Mouse (Mus musculus): ENCODE results near the gene Slc25a5.

The Slc25a5 gene

DNA sequence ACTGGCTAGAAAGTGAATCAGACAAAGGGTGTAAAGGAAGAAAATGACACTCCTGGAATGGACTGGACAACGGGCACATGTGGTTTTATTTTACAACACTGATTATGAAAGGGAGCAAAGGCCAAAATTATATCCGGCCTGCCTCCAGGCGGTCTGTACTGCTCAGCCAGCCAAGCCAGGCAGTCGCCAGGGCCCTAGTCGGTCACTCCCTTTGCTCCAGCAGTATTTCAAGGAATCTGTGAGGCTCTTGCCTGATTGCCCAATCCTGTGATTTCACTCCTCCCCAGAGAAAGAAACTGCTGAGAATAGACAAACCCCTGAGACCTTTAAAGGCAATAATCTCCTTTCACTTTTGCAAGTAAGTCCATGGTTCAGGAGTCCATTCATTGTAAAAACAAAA is 8.7 kb downstream of the Slc25a5 start:
- DNase-seq, result no peak

DNA sequence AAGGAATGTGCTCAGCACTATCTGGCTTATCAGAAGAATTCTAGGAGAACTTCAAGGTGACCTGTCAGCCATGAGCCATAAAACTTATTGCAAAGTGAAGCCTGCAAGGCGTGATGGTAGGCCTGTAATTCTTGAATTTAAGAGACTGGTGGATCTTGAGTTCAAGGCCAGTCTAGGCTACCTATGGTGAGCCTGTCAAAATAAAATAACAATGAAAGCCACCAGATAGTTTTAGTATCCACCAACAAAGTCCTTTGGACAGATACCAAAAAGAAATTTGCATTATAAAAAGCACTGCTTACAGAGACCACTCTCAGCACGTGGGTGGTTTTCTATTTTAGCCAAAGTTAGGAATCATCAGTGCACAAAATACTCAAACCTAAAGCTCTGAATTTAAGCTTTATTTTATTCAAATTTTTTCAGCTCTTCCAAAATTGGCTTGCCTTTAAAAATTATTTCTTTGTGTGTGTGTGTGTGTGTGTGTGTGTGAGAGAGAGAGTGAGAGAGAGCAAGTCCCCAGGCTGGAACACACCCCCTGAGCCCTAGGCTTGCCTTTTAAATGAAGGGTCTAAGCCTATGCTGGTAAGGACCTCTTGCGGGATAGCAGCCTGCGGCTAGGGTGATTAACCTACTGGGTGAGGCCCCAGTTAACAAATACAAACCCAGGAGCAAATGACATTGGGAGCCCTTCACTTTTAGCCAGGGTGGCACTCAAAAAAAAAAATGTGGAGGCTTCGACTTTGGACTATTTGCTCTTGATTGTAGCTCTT is 10.2 kb downstream of the Slc25a5 start:
- DNase-seq, result no peak

DNA sequence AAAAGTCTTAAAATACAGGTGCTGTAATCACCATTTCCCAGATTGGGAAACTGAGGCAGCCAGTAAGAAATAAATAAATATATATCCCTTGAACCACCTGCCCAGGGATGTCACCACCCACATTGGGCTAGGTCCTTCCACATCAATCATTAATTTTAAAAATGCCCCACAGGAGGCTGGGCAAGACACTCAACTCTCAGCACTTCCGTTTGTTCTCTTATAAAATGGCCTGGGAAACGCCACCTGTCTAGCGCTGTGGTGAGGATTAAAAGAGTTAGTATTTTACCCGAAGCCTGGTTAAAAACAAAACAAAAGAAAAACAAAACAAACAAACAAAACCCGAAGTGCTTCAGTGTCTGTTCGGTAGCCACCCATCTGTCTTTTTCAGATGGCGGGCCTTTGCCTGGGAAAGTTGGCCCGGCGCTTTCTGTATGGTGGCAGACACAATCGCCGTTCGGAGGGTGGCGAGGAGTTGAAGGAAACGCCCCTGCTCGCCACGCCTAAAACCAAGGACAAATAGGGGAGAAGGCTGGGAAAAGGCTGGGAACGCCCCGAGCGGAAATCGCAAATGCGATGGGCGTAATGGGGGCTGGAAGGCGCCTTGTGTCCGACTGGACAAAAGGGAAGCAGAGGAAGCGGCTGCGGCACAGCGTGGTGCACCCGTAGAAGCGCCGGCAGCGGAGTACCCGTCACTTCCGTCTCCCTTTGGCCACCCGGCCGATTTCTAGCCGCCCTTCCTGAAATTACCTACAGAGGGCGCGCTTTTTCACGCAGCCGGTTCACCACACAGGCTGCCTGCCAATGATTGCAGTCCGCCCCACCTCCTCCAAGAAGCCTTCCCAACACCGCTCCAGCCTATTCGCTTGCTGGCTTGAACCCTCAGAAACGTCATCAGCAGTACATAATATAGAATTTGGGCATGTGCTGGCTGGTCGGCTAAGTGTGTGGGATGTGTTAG is 12.2 kb downstream of the Slc25a5 start:
- peak; percentile 86 for DNase-seq

- DNase-seq, result no peak
These were observed 12.8 kb downstream of the Slc25a5 start for GRCm38 (mm10) chrX:36808318-36808683.

GRCm38 (mm10) chrX:36811377-36811776 is 15.9 kb downstream of the Slc25a5 start:
- DNase-seq, result no peak

DNA sequence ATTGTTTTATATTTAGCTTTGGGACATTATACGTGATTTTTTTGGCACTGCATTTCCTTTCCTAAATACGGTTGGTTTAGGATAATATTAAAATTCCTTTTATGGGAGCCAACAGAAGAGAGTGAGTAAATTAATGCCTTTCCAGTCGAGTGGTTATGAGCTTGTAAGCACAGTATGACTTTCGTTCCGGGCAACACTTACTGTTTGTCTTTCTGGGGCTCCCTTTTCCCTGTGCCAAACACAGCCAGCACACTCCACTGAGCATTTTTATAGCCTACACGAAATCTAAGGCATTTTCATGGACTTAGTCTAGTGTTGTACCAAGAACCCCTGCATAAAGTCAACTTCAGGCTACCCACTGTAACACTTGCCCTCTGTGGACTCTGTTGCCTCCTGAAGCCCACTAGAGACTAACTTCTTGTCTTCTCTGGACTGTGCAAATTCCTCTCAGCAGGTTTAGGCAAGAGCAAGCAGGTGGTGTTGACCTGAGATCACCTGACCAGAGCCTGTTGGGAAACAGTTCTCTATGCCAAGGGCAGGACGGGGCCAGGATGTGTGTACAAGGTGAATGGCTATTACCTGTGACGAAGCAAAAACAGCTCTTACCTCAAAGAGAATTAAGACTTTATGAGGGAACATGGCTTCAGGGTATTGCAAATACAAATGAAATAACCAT is 18.8 kb downstream of the Slc25a5 start:
- no peak for DNase-seq

GRCm38 (mm10) chrX:36815022-36815421 is 19.6 kb downstream of the Slc25a5 start:
- DNase-seq, result no peak

GRCm38 (mm10) chrX:36815439-36815838 is 20.0 kb downstream of the Slc25a5 start:
- DNase-seq, result no peak

- DNase-seq, result no peak
These were observed 21.0 kb downstream of the Slc25a5 start for GRCm38 (mm10) chrX:36816368-36816899.

- no peak for DNase-seq
These were observed 21.5 kb downstream of the Slc25a5 start for GRCm38 (mm10) chrX:36816953-36817441.

DNA sequence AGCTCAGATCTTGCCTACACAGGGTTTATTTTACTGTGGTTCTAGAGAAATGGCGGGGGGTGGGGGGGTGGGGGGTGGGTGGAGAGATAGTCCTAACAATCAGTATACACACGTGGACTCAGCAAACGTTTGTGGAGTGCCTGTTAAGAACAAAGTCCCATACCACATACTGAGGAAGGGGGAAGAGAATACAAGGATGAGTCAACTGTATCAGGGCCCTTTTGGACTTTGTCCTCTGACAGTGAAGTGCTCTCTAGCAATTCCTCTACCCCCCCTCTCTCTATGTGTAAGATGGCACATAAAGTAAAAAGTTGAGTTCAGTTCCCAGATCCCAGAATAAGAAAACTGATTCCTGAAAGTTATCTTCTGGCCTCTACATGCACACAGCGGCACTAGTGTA is 24.1 kb downstream of the Slc25a5 start:
- DNase-seq, result no peak

DNA sequence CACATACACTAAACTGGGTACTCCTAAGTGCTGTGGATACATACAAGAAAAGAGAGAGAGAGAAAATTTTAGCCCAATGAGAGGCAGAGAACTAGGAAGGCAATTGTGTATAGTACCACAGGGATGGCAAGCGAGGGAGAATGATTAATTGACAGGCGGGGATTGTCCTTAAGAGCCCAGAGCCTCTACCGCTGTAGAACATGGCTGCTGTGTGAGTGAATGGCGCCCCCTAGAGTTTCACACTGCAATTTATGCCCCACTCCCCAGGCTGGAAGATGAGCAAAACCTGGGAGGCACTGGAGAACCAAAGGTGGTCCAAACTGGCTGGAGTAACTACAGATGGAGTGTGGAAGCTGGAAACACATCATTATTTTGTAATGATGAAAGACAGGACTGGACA is 24.8 kb downstream of the Slc25a5 start:
- no peak for DNase-seq

DNA sequence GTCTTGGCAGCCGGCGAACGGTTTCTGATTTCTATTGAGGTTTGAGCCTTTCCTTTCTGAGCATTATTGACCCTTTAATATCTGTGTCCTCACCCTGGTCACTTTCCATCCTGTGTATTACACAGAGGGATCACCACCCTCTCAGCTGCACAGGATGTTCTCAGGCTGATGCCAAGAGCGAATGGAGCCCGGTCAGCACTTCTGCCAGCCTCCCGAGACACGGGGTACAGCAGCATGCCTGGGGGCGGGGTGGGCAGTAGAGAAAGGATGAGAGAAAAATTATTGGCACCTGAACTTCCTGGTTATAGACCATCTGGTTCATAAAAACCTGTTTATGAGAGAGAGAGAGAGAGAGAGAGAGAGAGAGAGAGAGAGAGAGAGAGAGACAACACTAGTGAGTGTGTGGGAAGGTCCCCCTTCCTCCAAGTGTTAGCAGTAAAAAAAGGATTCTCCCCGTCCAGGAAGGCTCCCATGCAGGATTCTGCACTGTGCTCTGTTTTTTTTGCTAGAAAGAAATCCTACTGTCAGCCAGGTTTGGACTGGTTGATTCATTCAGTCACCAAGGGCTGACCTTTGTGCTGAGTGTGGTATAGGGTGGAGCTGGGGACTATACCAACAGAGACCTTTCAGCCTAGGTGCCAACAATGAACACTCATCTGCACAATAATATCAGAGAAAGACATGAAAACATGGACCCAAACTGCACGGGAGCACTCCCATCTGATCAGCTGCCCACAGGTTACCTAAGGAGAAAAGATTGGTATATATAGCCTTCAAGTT is 28.7 kb downstream of the Slc25a5 start:
- no peak for DNase-seq

DNA sequence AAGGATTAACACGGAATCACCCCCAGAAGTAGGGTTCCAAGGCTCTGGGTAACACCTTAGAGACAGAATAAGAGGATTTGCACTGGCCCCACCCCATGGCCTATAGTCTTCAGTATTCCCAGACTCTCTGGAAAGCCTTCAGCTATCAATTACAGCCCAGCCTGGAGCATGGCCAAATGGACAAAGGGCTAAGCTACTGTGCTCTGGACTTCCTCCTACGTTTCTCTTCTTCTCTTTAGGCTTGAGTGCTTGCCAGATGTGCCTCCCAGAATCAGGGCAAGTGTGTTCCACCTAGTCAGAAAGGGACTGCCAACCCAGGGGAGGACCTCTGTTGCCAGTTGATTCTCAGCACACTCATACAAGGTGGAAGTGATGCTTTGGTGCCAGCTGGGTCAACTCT is 29.6 kb downstream of the Slc25a5 start:
- no peak for DNase-seq

- DNase-seq, result no peak
These were observed 31.4 kb downstream of the Slc25a5 start for GRCm38 (mm10) chrX:36826873-36827272.

DNA sequence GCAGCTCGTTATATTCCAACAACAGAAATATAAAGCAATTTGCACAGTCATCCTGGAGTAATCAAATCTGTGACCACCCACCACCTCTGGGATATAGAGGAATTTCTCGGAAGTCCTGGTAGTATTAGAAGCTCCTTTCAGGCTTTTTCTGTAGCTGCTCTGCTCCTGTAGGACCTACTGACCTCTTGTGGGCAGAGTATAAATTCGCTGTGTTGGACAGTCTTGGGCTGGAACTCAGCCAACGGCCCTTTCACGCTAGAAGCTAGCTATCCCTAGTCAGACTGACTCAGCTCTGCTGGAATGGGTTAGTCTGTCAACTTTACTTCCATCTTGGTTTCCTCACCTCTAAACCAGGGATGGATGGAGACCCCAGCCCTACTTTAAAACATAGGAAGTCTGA is 34.8 kb downstream of the Slc25a5 start:
- no peak for DNase-seq

GRCm38 (mm10) chrX:36831632-36832031 is 36.2 kb downstream of the Slc25a5 start:
- DNase-seq, result peak; percentile 28

GRCm38 (mm10) chrX:36833397-36834084 is 38.1 kb downstream of the Slc25a5 start:
- DNase-seq, result peak; percentile 30

DNA sequence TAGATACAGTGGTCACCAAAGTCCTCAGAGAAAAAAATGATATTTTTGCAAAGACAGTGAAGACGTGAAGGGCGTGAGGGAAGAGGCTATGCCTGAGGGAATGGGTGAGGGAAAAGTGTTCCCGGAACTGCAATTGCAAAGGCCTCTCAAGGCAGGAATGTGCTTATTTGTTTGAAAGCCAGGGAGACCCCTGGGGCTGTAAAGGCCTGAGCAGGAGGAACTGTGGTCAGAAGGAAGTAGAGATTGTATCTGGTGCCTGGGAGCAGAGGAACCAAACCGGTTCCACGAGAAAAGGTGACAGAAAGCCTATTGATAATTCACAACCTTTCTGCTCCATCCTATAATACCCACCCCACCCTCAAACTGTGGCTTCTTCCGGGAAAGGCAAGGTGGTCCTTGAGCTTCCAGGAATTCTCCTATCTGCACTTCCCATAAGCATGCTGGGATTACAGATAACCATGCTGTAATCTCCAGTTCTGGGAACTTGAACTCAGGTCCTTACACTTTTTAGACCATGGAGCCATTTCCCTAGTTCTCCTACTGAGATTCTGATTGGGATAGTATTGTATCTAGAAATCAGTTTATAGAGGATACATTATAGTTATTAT is 41.7 kb downstream of the Slc25a5 start:
- no peak for DNase-seq

DNA sequence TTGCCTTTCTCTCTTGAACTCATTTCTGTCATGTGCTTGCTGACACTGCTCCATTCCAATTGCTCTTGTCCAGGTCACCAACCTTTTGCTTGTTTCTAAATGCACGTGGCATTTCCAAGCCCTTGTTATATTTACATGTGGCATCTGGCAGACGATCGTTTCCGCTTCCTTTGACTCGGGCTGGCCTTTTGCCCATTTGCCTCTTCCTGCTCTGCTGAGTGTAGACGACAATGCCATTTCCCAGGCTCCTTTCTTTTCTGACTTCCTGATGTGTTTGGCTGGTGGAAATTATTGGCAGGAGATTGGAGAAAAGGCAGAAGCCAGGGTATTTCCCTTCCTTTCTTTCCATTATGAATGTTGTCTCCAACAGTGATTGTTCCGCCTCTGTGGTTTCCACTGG is 43.9 kb downstream of the Slc25a5 start:
- no peak for DNase-seq

DNA sequence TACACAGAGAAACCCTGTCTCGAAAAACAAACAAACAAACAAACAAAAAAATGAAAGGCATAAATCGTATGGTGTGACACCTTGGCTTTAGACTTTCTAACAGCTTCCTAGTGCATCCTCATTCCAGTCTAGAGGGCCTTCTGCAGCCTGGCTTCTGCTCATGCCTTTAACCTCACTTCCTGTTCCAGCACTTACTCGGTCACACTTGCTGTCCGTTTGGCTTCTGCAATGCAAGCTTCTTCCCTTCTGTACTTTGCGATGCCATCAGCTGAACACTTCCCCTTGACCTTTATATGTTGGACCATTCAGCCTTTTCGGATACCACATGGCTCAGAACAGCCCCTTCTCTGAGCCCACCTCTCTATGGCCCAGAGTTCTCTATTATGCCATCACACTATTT is 46.2 kb downstream of the Slc25a5 start:
- no peak for DNase-seq
